Mouse (Mus musculus) erythroblast, embryonic 14.5 days (primary cell): ENCODE data around the gene Nudcd3. TPM values are rescaled to one million over a fixed set of nuclear protein-coding genes. Genes with fewer than 3 reads are reported as not detected.

Experiments used
- H3K27me3 ChIP-seq: 2 replicates; pipeline ENCODE4 v1.6.1; 2012; ENCODE audit warnings: inconsistent platforms; ENCODE audit not compliant: control insufficient read depth
- H3K36me3 ChIP-seq: 2 replicates; pipeline ENCODE4 v1.6.1; 2012; ENCODE audit warnings: mild to moderate bottlenecking, inconsistent platforms; ENCODE audit not compliant: control insufficient read depth
- H3K4me1 ChIP-seq: 2 replicates; pipeline ENCODE4 v1.6.1; 2012; ENCODE audit warnings: inconsistent platforms; ENCODE audit not compliant: control insufficient read depth
- H3K4me3 ChIP-seq: replicated peaks from 2 replicates; pipeline ENCODE3; 2012; ENCODE audit warnings: moderate library complexity, mild to moderate bottlenecking, inconsistent platforms
- H3K9me3 ChIP-seq: 2 replicates; pipeline ENCODE4 v1.6.1; 2012; ENCODE audit warnings: low read length, inconsistent platforms, mixed read lengths; ENCODE audit not compliant: control insufficient read depth
- GATA1 ChIP-seq: IDR thresholded peaks from 2 replicates; pipeline ENCODE4 v1.6.1; 2012; ENCODE audit warnings: low read length, inconsistent platforms, mixed read lengths
- TAL1 ChIP-seq: IDR thresholded peaks from 3 replicates; pipeline ENCODE4 v1.6.1; 2012; ENCODE audit warnings: low read length, inconsistent platforms, mixed read lengths
- polyA plus RNA-seq: library from polyadenylated mRNA; stranded (reverse); fragments of >175 nt; gene quantifications from 2 replicates; pipeline ENCODE4 v1.2.3, GENCODE M21; 2012

Nudcd3 gene
- polyA plus RNA-seq, 1 experiment = 1.3 TPM

DNA sequence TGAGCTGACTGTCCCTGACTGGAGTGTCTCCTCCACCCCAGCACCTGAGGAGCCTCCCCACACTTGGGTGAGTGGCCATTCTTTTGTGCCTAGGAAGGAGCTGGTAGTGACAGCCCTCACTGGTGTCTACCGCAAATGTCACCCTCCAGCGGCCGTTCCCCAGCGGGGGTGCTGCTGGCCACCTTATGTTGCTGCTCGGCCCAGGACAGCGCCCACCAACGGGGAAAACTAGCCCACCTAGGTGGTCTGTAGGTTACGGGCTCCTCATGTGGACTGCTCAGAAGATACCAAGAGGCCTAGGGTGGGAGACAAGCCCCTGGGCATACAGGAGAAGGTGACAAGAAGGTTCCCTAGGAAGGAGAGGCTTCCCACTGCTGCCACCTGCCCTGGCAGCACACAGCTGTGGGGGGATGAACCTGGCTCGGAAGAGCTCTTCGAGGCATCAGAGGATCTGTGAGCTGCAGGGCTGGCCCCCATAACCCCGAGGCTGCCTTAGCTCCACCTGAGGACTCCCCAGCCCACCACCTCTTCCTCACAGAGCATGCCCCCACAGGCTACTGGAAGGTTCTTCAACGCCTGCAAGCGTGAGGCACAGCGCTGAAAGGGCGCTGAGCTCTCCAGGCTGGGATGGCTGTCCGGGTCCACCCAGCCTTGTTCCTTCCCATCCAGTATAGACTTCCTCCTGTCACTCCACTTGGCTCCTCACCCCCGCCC is 136.6 kb downstream of the Nudcd3 start:
- Histone ChIP-seq H3K4me1 (no peaks in the 10 kb centered on the region), H3K27me3 (peaks cover 57% of the 10 kb centered on the region), H3K36me3 (no peaks in the 10 kb centered on the region), H3K9me3 (no peaks in the 10 kb centered on the region), H3K4me3 (no peak overlapping the region)
- no peak for TF ChIP-seq TAL1
- no peak for TF ChIP-seq GATA1

DNA sequence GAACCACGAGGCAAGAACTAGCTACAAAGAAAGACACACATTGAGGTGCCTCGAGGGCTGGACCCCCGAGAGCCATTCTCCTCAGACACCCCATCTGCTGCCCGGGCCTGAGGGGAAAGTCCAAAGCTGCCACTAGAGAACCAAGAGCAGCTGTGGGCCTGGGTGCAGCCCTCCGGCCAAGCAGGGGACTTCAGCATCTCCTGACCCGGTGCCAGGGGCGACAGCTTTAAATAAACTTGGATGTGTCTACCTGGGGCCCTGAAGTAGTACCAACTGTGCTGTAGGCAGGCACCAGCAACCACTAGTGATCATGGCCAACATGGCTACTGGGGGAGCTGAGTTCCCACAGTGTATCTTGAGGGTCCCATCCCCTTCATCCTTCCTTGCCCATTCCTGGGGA is 137.2 kb downstream of the Nudcd3 start:
- TF ChIP-seq GATA1 (no peak), TAL1 (no peak)
- peaks cover 52% of the 10 kb centered on the region for H3K27me3 ChIP-seq
- no peaks in the 10 kb centered on the region for H3K4me1 ChIP-seq

DNA sequence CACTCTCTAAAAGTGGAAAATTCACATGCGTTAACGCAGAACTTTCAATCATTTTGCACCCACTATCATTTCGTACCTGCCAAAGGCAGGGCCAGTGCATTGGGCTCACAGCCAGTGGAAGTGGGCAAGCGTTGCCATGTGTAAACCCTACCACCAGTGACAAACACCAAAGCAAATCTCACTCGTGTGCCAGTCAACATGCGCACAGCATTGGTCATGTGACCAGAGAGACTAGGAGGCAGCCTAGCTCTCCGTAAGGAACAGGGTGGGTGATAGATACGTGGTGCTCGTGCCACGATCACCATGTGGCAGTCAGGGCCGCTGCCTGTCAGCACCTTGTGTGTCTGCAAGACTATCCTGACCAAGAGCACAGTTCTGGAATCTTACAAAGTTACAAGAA is 137.9 kb downstream of the Nudcd3 start:
- no peaks in the 10 kb centered on the region for H3K4me1 ChIP-seq
- no peaks in the 10 kb centered on the region for H3K36me3 ChIP-seq
- TF ChIP-seq TAL1 (no peak), GATA1 (no peak)
- no peak overlapping the region for H3K4me3 ChIP-seq
- H3K27me3 ChIP-seq = peaks cover 45% of the 10 kb centered on the region
- no peaks in the 10 kb centered on the region for H3K9me3 ChIP-seq

More for the DNA sequence above, 137.2 kb downstream of the Nudcd3 start:
- Histone ChIP-seq H3K4me3 (no peak overlapping the region), H3K9me3 (no peaks in the 10 kb centered on the region), H3K36me3 (no peaks in the 10 kb centered on the region)

DNA sequence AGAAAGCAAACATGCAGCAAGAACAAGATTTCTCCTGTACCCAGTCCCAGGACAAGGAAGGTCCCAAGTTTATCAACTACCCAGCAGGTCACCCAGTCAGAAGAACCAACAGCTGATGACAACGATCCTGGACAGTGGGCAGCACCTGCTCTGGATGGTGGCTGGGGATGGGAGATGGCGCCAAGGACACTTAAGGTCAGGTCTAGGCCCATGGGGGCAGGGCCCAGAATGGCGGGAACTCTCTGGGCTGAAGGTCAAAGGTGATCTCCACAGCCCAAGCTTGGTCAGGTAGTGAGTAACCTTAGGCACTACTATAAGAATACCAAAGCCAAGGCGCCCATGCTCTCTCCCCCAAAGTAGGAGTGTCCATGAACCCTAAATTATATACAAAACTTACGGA is 138.3 kb downstream of the Nudcd3 start:
- Histone ChIP-seq H3K27me3 (peaks cover 41% of the 10 kb centered on the region), H3K4me3 (no peak overlapping the region), H3K36me3 (no peaks in the 10 kb centered on the region), H3K9me3 (no peaks in the 10 kb centered on the region), H3K4me1 (no peaks in the 10 kb centered on the region)
- TF ChIP-seq GATA1 = no peak
- TF ChIP-seq TAL1 = no peak

DNA sequence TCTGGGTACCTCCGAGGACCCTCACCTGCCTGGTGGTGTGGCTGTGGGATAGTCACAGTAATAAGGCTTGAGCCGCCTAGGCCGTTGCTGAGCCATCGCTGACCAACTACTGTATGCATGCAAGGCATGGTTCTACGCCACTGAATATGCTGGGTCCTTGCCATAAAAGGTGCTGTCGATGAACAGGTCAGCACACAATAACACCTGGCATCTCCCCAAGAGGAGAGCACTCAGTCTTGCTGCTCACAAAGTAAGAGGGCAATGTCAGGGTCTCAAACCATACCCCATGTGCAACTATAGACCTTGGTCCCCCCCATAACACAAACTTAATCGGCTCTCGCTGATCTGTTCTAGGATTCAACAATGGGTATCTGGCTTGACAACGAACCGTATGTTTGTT is 141.1 kb downstream of the Nudcd3 start:
- no peaks in the 10 kb centered on the region for H3K36me3 ChIP-seq
- peaks cover 13% of the 10 kb centered on the region for H3K27me3 ChIP-seq
- no peaks in the 10 kb centered on the region for H3K9me3 ChIP-seq
- no peaks in the 10 kb centered on the region for H3K4me1 ChIP-seq
- no peak overlapping the region for H3K4me3 ChIP-seq
- TF ChIP-seq GATA1 (no peak), TAL1 (no peak)

Other genes starting within 250 kb of the Nudcd3 start
- 0.60 and 1.2 TPM in 2 replicates for gene Ykt6, start 244.7 kb downstream of the Nudcd3 start, polyA plus RNA-seq
- gene Camk2b, start 134.1 kb downstream of the Nudcd3 start, polyA plus RNA-seq = not detected in 2 replicates
- gene A730071L15Rik, start 386 bp downstream of the Nudcd3 start, polyA plus RNA-seq = not detected in 2 replicates
- not detected in 2 replicates for gene Npc1l1, start 29.7 kb upstream of the Nudcd3 start, polyA plus RNA-seq
- gene Ddx56, start 67.4 kb upstream of the Nudcd3 start, polyA plus RNA-seq = 0.36 and 0.37 TPM in 2 replicates
- gene Tmed4, start 74.5 kb upstream of the Nudcd3 start, polyA plus RNA-seq = 3.1 and 3.2 TPM in 2 replicates
- gene Ogdh, start 91.2 kb upstream of the Nudcd3 start, polyA plus RNA-seq = 13.2 and 19.7 TPM in 2 replicates
- gene Zmiz2, start 188.7 kb upstream of the Nudcd3 start, polyA plus RNA-seq = 13.1 and 13.2 TPM in 2 replicates
- gene Ppia, start 215.0 kb upstream of the Nudcd3 start, polyA plus RNA-seq = 5.4 and 5.5 TPM in 2 replicates
- gene H2afv, start 244.0 kb upstream of the Nudcd3 start, polyA plus RNA-seq = 4.5 and 8.0 TPM in 2 replicates